Mouse (Mus musculus) G1E (cell line): ENCODE measurements around the gene Gid8.
A peak's percentile ranks its signal among the peaks of the same experiment; 100 is the strongest.

Experiments used
- CTCF ChIP-seq: IDR thresholded peaks from 2 replicates; pipeline ENCODE4 v1.5.1; 2012; ENCODE audit warnings: low read depth, low read length, inconsistent platforms, mixed read lengths
- GATA1 ChIP-seq: IDR thresholded peaks from 2 replicates; pipeline ENCODE4 v1.6.1; 2012; ENCODE audit warnings: borderline replicate concordance, low read length, inconsistent platforms, mixed read lengths
- TAL1 ChIP-seq: conservative IDR thresholded peaks from 2 replicates; pipeline ENCODE4 v1.6.1; 2012; ENCODE audit warnings: low read depth, low read length, inconsistent platforms, mixed read lengths

- peak; percentile 91 for TF ChIP-seq CTCF
- no peak for TF ChIP-seq GATA1
- no peak for TF ChIP-seq TAL1
These were observed 31.2 kb upstream of the Gid8 start for GRCm38 (mm10) chr2:180678609-180679140.
